Mouse (Mus musculus): ENCODE measurements around the gene Gm10944. TPM values are rescaled to one million over a fixed set of nuclear protein-coding genes. Genes with fewer than 3 reads are reported as not detected.

Gm10944 gene
- not detected for total RNA-seq (2021)

- intact Hi-C loops (cut with DNase I): no loop called here
- DNase-seq (ENCODE audit: extremely low spot score in 1 of 2, low spot score in 2 of 2): no peak
Measured at GRCm38 (mm10) chr10:10681048-10681447, at the start of gene Gm10944. TSS of gene Gm10944 (plus strand) at chr10:10681348.

GRCm38 (mm10) chr10:10655991-10656390 lies 25.2 kb upstream of the Gm10944 start:
- intact Hi-C loops (cut with DNase I): no loop called here
- DNase-seq (ENCODE audit: extremely low spot score in 1 of 2, low spot score in 2 of 2): no peak

GRCm38 (mm10) chr10:10656621-10657020 lies 24.5 kb upstream of the Gm10944 start:
- DNase-seq (ENCODE audit: extremely low spot score in 1 of 2, low spot score in 2 of 2): no peak

GRCm38 (mm10) chr10:10659161-10659560 lies 22.0 kb upstream of the Gm10944 start:
- intact Hi-C loops (cut with DNase I): no loop called here
- no peak for DNase-seq (ENCODE audit: extremely low spot score in 1 of 2, low spot score in 2 of 2)

More at GRCm38 (mm10) chr10:10656621-10657020, 24.5 kb upstream of the Gm10944 start:
- intact Hi-C loops (cut with DNase I): no loop called here

- DNase-seq (ENCODE audit: extremely low spot score in 1 of 2, low spot score in 2 of 2): no peak
- intact Hi-C loops (cut with DNase I): no loop called here
Measured at GRCm38 (mm10) chr10:10659976-10660375, 21.2 kb upstream of the Gm10944 start.

GRCm38 (mm10) chr10:10688907-10689667 lies 7.9 kb downstream of the Gm10944 start:
- peak in 1 of 2 experiments; percentile 54 for DNase-seq (ENCODE audit: extremely low spot score in 1 of 2, low spot score in 2 of 2)
- intact Hi-C loops (cut with DNase I): no loop called here

- no peak for DNase-seq (ENCODE audit: extremely low spot score in 1 of 2, low spot score in 2 of 2)
- intact Hi-C loops (cut with DNase I): no loop called here
Measured at GRCm38 (mm10) chr10:10689668-10690223, 8.6 kb downstream of the Gm10944 start.

- DNase-seq (ENCODE audit: extremely low spot score in 1 of 2, low spot score in 2 of 2): no peak
- intact Hi-C loops (cut with DNase I): no loop called here
Measured at GRCm38 (mm10) chr10:10697497-10697896, 16.3 kb downstream of the Gm10944 start.

GRCm38 (mm10) chr10:10700903-10701302 lies 19.8 kb downstream of the Gm10944 start:
- no peak for DNase-seq (ENCODE audit: extremely low spot score in 1 of 2, low spot score in 2 of 2)
- intact Hi-C loops (cut with DNase I): no loop called here

GRCm38 (mm10) chr10:10701326-10701725 lies 20.2 kb downstream of the Gm10944 start:
- DNase-seq (ENCODE audit: extremely low spot score in 1 of 2, low spot score in 2 of 2): no peak
- intact Hi-C loops (cut with DNase I): no loop called here

GRCm38 (mm10) chr10:10708031-10708430 lies 26.9 kb downstream of the Gm10944 start:
- intact Hi-C loops (cut with DNase I): no loop called here

GRCm38 (mm10) chr10:10710359-10710758 lies 29.2 kb downstream of the Gm10944 start:
- no peak for DNase-seq (ENCODE audit: extremely low spot score in 1 of 2, low spot score in 2 of 2)
- intact Hi-C loops (cut with DNase I): no loop called here

More at GRCm38 (mm10) chr10:10708031-10708430, 26.9 kb downstream of the Gm10944 start:
- no peak for DNase-seq (ENCODE audit: extremely low spot score in 1 of 2, low spot score in 2 of 2)

- intact Hi-C loops (cut with DNase I): no loop called here
- no peak for DNase-seq (ENCODE audit: extremely low spot score in 1 of 2, low spot score in 2 of 2)
Measured at GRCm38 (mm10) chr10:10710837-10711236, 29.7 kb downstream of the Gm10944 start.

- intact Hi-C loops (cut with DNase I): no loop called here
Measured at GRCm38 (mm10) chr10:10726501-10726900, 45.4 kb downstream of the Gm10944 start.

More at GRCm38 (mm10) chr10:10726501-10726900, 45.4 kb downstream of the Gm10944 start:
- no peak for DNase-seq (ENCODE audit: extremely low spot score in 1 of 2, low spot score in 2 of 2)

Other genes with a start within 250 kb of the Gm10944 start
- under 1 TPM; 0.12 to 0.47 TPM for gene Adgb, start 209.0 kb upstream of the Gm10944 start, total RNA-seq (2021)
- gene Rab32, start 123.1 kb upstream of the Gm10944 start, total RNA-seq (2021): 1 to 10 TPM; 1.8 to 2.0 TPM

Measured in left cerebral cortex, postnatal 10 days (tissue).